Mouse (Mus musculus): Measurements from ENCODE around the gene Slco1a6. TPM values are rescaled to one million over a fixed set of nuclear protein-coding genes. Genes with fewer than 3 reads are reported as not detected.

Gene Slco1a6
- total RNA-seq, 4 experiments from 2014 or later = not detected

GRCm38 (mm10) chr6:142040306-142041175 is 167.8 kb downstream of the Slco1a6 start:
- peak; percentile 7 for DNase-seq (ENCODE audit: low spot score)

- DNase-seq (ENCODE audit: low spot score) = no peak
Observed at GRCm38 (mm10) chr6:142035771-142036170, 172.6 kb downstream of the Slco1a6 start.

Other genes with a start within 250 kb of the Slco1a6 start
- gene Gm6614, start 197.1 kb downstream of the Slco1a6 start, total RNA-seq (2022) = not detected
- gene Iapp, start 89.9 kb upstream of the Slco1a6 start, total RNA-seq (2022) = not detected
- not detected for gene Slco1a5, start 114.5 kb upstream of the Slco1a6 start, total RNA-seq (2022)
- gene Pyroxd1, start 137.1 kb upstream of the Slco1a6 start, total RNA-seq (2022) = 10 to 100 TPM in 3 of 4 experiments, 1 to 10 TPM in 1; 8.7 to 11.1 (median 10.3) TPM
- 1 to 10 TPM; 6.1 to 9.6 (median 7.8) TPM for gene Recql, start 178.6 kb upstream of the Slco1a6 start, total RNA-seq (2022)
- 10 to 100 TPM; 13.9 to 18.7 (median 15.4) TPM for gene Golt1b, start 178.7 kb upstream of the Slco1a6 start, total RNA-seq (2022)
- gene Spx, start 204.9 kb upstream of the Slco1a6 start, total RNA-seq (2022) = not detected

Measured in heart, adult 8-10 months (tissue).